ENCODE assay signal across 7 mouse cellular contexts in genomic region chr9:119893881-119894280, GRCm38 (mm10). TPM values are rescaled to one million over a fixed set of nuclear protein-coding genes. Genes with fewer than 3 reads are reported as not detected.
DNase-seq lines count a peak whose midpoint lies in the region; ATAC-seq and TF ChIP-seq lines count a peak whose summit lies in the region.

No protein-coding gene starts in this region.

- ATAC-seq in lung, postnatal 0 days, result no peak
- no peak for ATAC-seq in forebrain, embryonic 11.5 days (replicated peaks; ENCODE audit: low FRiP score)
- ATAC-seq in neural tube, embryonic 15.5 days (ENCODE audit: low FRiP score), result no peak

- H3K4me3 ChIP-seq in lung, postnatal 0 days (ENCODE audit: low read depth, low read length), result no peak overlapping the region
- H3K4me3 ChIP-seq in forebrain, embryonic 11.5 days (ENCODE audit: low read depth, low read length), result no peak overlapping the region
- H3K4me3 ChIP-seq in limb, embryonic 10.5 days, result no peak overlapping the region
- H3K4me3 ChIP-seq in neural tube, embryonic 15.5 days (replicated peaks), result no peak overlapping the region

- H3K9me3 ChIP-seq in lung, postnatal 0 days (ENCODE audit: low read length), result no peaks in the 10 kb centered on the region
- no peaks in the 10 kb centered on the region for H3K9me3 ChIP-seq in forebrain, embryonic 11.5 days (ENCODE audit: control insufficient read depth, low read length)
- no peaks in the 10 kb centered on the region for H3K9me3 ChIP-seq in limb, embryonic 10.5 days (replicated peaks)
- H3K9me3 ChIP-seq in neural tube, embryonic 15.5 days (replicated peaks), result no peaks in the 10 kb centered on the region

- no peak for TF ChIP-seq CTCF in lung, postnatal 0 days (IDR thresholded peaks at IDR 0.05)

- H3K9ac ChIP-seq in lung, postnatal 0 days (replicated peaks; ENCODE audit: low read depth), result no peak overlapping the region
- H3K9ac ChIP-seq in forebrain, embryonic 11.5 days (ENCODE audit: low read length), result peak overlapping the region; percentile 82
- no peak overlapping the region for H3K9ac ChIP-seq in neural tube, embryonic 15.5 days (replicated peaks)

- H3K27me3 ChIP-seq in lung, postnatal 0 days (replicated peaks; ENCODE audit: insufficient read depth, low read length), result no peaks in the 10 kb centered on the region
- H3K27me3 ChIP-seq in forebrain, embryonic 11.5 days (ENCODE audit: control insufficient read depth, insufficient read depth, low read length), result no peaks in the 10 kb centered on the region
- H3K27me3 ChIP-seq in limb, embryonic 10.5 days (ENCODE audit: low read depth, poor library complexity, severe bottlenecking), result no peaks in the 10 kb centered on the region
- no peaks in the 10 kb centered on the region; the same call in 1 of the 2 replicates for H3K27me3 ChIP-seq in neural tube, embryonic 15.5 days (replicated peaks)

- DNase-seq in lung, postnatal 0 days (ENCODE audit: low spot score), result no peak
- DNase-seq in lung, postnatal 10 days, result no peak
- DNase-seq in forebrain, embryonic 11.5 days (ENCODE audit: low spot score), result no peak
- no peak for DNase-seq in limb, embryonic 10.5 days (ENCODE audit: low spot score)
- no peak for DNase-seq in c-Kit-positive CD71-positive TER-119-positive erythroid progenitor cells, embryonic 14.5 days (ENCODE audit: low spot score)
- DNase-seq in adrenal gland, adult 2 months, result no peak

- peak overlapping the region; percentile 85 for H3K4me2 ChIP-seq in lung, postnatal 0 days (replicated peaks; ENCODE audit: low read depth, low read length)
- peak overlapping the region; percentile 62; the same call in 1 of the 2 replicates for H3K4me2 ChIP-seq in forebrain, embryonic 11.5 days (ENCODE audit: low read depth, low read length, severe bottlenecking)
- H3K4me2 ChIP-seq in neural tube, embryonic 15.5 days, result peak overlapping the region; percentile 88

- peaks cover 10% of the 10 kb centered on the region; the same call in 1 of the 2 replicates for H3K4me1 ChIP-seq in lung, postnatal 0 days (ENCODE audit: insufficient read depth, low read depth, low read length)
- peaks cover 15% of the 10 kb centered on the region for H3K4me1 ChIP-seq in forebrain, embryonic 11.5 days (replicated peaks; ENCODE audit: control insufficient read depth, insufficient read depth, low read length)
- peaks cover 30% of the 10 kb centered on the region for H3K4me1 ChIP-seq in limb, embryonic 10.5 days
- peaks cover 27% of the 10 kb centered on the region for H3K4me1 ChIP-seq in neural tube, embryonic 15.5 days

- no peak overlapping the region for H3K27ac ChIP-seq in lung, postnatal 0 days (ENCODE audit: low read length)
- no peak overlapping the region for H3K27ac ChIP-seq in forebrain, embryonic 11.5 days (ENCODE audit: low read depth, low read length)
- peak overlapping the region; percentile 95 for H3K27ac ChIP-seq in limb, embryonic 10.5 days
- no peak overlapping the region for H3K27ac ChIP-seq in neural tube, embryonic 15.5 days (replicated peaks)

- no peak for TF ChIP-seq EP300 in lung, postnatal 0 days (IDR thresholded peaks at IDR 0.05)

- no peaks in the 10 kb centered on the region for H3K36me3 ChIP-seq in lung, postnatal 0 days (ENCODE audit: insufficient read depth, low read length)
- H3K36me3 ChIP-seq in forebrain, embryonic 11.5 days (ENCODE audit: control insufficient read depth, insufficient read depth, low read length), result no peaks in the 10 kb centered on the region
- 0 out of 2 replicates have a peak, but pooled peaks cover 2% of the 10 kb centered on the region for H3K36me3 ChIP-seq in limb, embryonic 10.5 days
- no peaks in the 10 kb centered on the region for H3K36me3 ChIP-seq in neural tube, embryonic 15.5 days

- 87% methylated on average over 5 of the region's 5 CpGs for WGBS in lung, postnatal 0 days
- 81% methylated on average over 5 of the region's 5 CpGs for WGBS in forebrain, embryonic 11.5 days
- 78% methylated on average over 5 of the region's 5 CpGs for whole genome bisulfite sequencing in limb, embryonic 10.5 days
- 84% methylated on average over 5 of the region's 5 CpGs for whole genome bisulfite sequencing in neural tube, embryonic 15.5 days

RNA-seq across cellular contexts. Expression of gene Wdr48, which starts 0.8 kb away (rescaled TPM):
- polyA plus RNA-seq in lung, postnatal 0 days (2015; fragmentation: Nextera tagmentation; extraction: Ambion mirVana), result 27.8 and 30.3 TPM in 2 replicates
- 60.7 and 67.0 TPM in 2 replicates for polyA plus RNA-seq in forebrain, embryonic 11.5 days (2014; fragmentation: Nextera tagmentation; extraction: Ambion mirVana)
- 66.0 and 71.8 TPM in 2 replicates for polyA plus RNA-seq in limb, embryonic 10.5 days (2016; fragmentation: Nextera tagmentation; extraction: Ambion mirVana)
- 52.4 and 54.6 TPM in 2 replicates for polyA plus RNA-seq in neural tube, embryonic 15.5 days (2015; fragmentation: Nextera tagmentation; extraction: Ambion mirVana)
- 10 to 100 TPM; 48.1 to 50.7 TPM for total RNA-seq in adrenal gland, adult 2 months (2021)
- polyA plus RNA-seq in adrenal gland, adult 2 months (2012; rRNA removed), result 26.6 and 30.7 TPM in 2 replicates

RNA-seq across cellular contexts. Expression of gene Gorasp1, which starts 43.5 kb away (rescaled TPM):
- 16.5 and 16.7 TPM in 2 replicates for polyA plus RNA-seq in lung, postnatal 0 days (2015; fragmentation: Nextera tagmentation; extraction: Ambion mirVana)
- polyA plus RNA-seq in forebrain, embryonic 11.5 days (2014; fragmentation: Nextera tagmentation; extraction: Ambion mirVana), result 19.3 and 25.7 TPM in 2 replicates
- 30.3 and 33.0 TPM in 2 replicates for polyA plus RNA-seq in limb, embryonic 10.5 days (2016; fragmentation: Nextera tagmentation; extraction: Ambion mirVana)
- polyA plus RNA-seq in neural tube, embryonic 15.5 days (2015; fragmentation: Nextera tagmentation; extraction: Ambion mirVana), result 24.0 and 25.7 TPM in 2 replicates
- 10 to 100 TPM; 15.1 to 31.9 TPM for total RNA-seq in adrenal gland, adult 2 months (2021)
- 26.6 and 30.5 TPM in 2 replicates for polyA plus RNA-seq in adrenal gland, adult 2 months (2012; rRNA removed)

RNA-seq across cellular contexts. Expression of gene Ttc21a, which starts 43.5 kb away (rescaled TPM):
- polyA plus RNA-seq in lung, postnatal 0 days (2015; fragmentation: Nextera tagmentation; extraction: Ambion mirVana), result 1.8 and 2.3 TPM in 2 replicates
- polyA plus RNA-seq in forebrain, embryonic 11.5 days (2014; fragmentation: Nextera tagmentation; extraction: Ambion mirVana), result 0.11 and 0.33 TPM in 2 replicates
- polyA plus RNA-seq in limb, embryonic 10.5 days (2016; fragmentation: Nextera tagmentation; extraction: Ambion mirVana), result 0.34 and 0.43 TPM in 2 replicates
- polyA plus RNA-seq in neural tube, embryonic 15.5 days (2015; fragmentation: Nextera tagmentation; extraction: Ambion mirVana), result 0.74 and 0.80 TPM in 2 replicates
- total RNA-seq in adrenal gland, adult 2 months (2021), result under 1 TPM in 1 of 2 experiments, not detected in 1; 0.17 TPM
- polyA plus RNA-seq in adrenal gland, adult 2 months (2012; rRNA removed), result 0.04 TPM in 2 replicates
